Mouse (Mus musculus) kidney, adult 2 months (tissue): ENCODE measurements at regions not wholly inside any gene's neighbourhood (a gene's known extent, or its start where the extent isn't known, plus 50 kb on each side); places are given as distances from the start of the nearest gene placed in this dataset.

Source experiments
- DNase-seq: peaks from one replicate; pipeline ENCODE4 v3.0.0; 2021
- H3K27ac ChIP-seq: fragments of 200-500 bp; 2 replicates; pipeline ENCODE4 v1.5.1; 2012; ENCODE audit warnings: low read depth, low read length, control low read depth, inconsistent platforms; ENCODE audit not compliant: insufficient read depth
- H3K27me3 ChIP-seq: fragments of 200-500 bp; replicated peaks from 2 replicates; pipeline ENCODE4 v1.6.1; 2012; ENCODE audit warnings: mild to moderate bottlenecking, moderate library complexity, low read length, inconsistent platforms; ENCODE audit not compliant: control insufficient read depth, insufficient read depth
- H3K36me3 ChIP-seq: fragments of 200-500 bp; 2 replicates; pipeline ENCODE4 v1.6.1; 2012; ENCODE audit warnings: mild to moderate bottlenecking, moderate library complexity, low read length, inconsistent platforms; ENCODE audit not compliant: control insufficient read depth, insufficient read depth
- H3K4me1 ChIP-seq: fragments of 200-500 bp; 2 replicates; pipeline ENCODE4 v1.6.1; 2011; ENCODE audit warnings: low read length; ENCODE audit not compliant: control insufficient read depth, insufficient read depth
- H3K4me3 ChIP-seq: fragments of 200-500 bp; 2 replicates; pipeline ENCODE4 v1.5.1; 2011; ENCODE audit warnings: mild to moderate bottlenecking, low read depth, low read length, control low read depth; ENCODE audit not compliant: insufficient read depth
- CTCF ChIP-seq: fragments of 200-500 bp; conservative IDR thresholded peaks from 2 replicates; pipeline ENCODE4 v1.5.1; 2011; ENCODE audit warnings: low read depth, mild to moderate bottlenecking, control low read depth, low read length, moderate library complexity, mixed read lengths; ENCODE audit not compliant: insufficient read depth, insufficient read length
- POLR2A ChIP-seq: fragments of 200-500 bp; IDR thresholded peaks from one replicate; pipeline ENCODE4 v1.6.1; 2011; ENCODE audit warnings: low read depth, low read length, control low read depth
- WGBS: fragments of 180-500 bp; shearing (Covaris S2); methylation state at CpG from one replicate; pipeline ENCODE4 v1.1.7; 2018; 5-methylcytosine and 5-hydroxymethylcytosine counted together

- no peak for TF ChIP-seq CTCF
- no peak for TF ChIP-seq POLR2A
- no peak overlapping the region for H3K4me3 ChIP-seq
- 79% methylated on average over 8 of the region's 8 CpGs for WGBS
- no peak overlapping the region for H3K27ac ChIP-seq
- H3K4me1 ChIP-seq = no peaks in the 10 kb centered on the region
- no peaks in the 10 kb centered on the region for H3K27me3 ChIP-seq
- DNase-seq = no peak
- no peaks in the 10 kb centered on the region for H3K36me3 ChIP-seq
Observed at GRCm38 (mm10) chr11:112092168-112092567, 689.9 kb upstream of the Sox9 start.

GRCm38 (mm10) chr11:112095009-112095408 lies 687.0 kb upstream of the Sox9 start:
- no peak overlapping the region for H3K27ac ChIP-seq
- TF ChIP-seq CTCF (no peak), POLR2A (no peak)
- 46% methylated on average over 3 of the region's 3 CpGs for WGBS
- no peaks in the 10 kb centered on the region for H3K27me3 ChIP-seq
- no peak for DNase-seq
- no peaks in the 10 kb centered on the region for H3K4me1 ChIP-seq
- H3K36me3 ChIP-seq = no peaks in the 10 kb centered on the region
- H3K4me3 ChIP-seq = no peak overlapping the region

GRCm38 (mm10) chr11:112098161-112098560 lies 683.9 kb upstream of the Sox9 start:
- H3K36me3 ChIP-seq = no peaks in the 10 kb centered on the region
- H3K4me1 ChIP-seq = no peaks in the 10 kb centered on the region
- no peak for TF ChIP-seq POLR2A
- no peak for TF ChIP-seq CTCF
- H3K27ac ChIP-seq = no peak overlapping the region
- H3K4me3 ChIP-seq = no peak overlapping the region
- no peaks in the 10 kb centered on the region for H3K27me3 ChIP-seq
- DNase-seq = no peak
- WGBS = 67% methylated on average over 1 of the region's 1 CpGs

GRCm38 (mm10) chr11:112103252-112103651 lies 678.8 kb upstream of the Sox9 start:
- Histone ChIP-seq H3K27me3 (no peaks in the 10 kb centered on the region), H3K36me3 (no peaks in the 10 kb centered on the region), H3K27ac (no peak overlapping the region), H3K4me3 (no peak overlapping the region), H3K4me1 (no peaks in the 10 kb centered on the region)
- TF ChIP-seq POLR2A = no peak
- TF ChIP-seq CTCF = 0 out of 2 replicates have a peak, but pooled peaks have one; percentile 11
- peak; percentile 4 for DNase-seq
- 52% methylated on average over 2 of the region's 2 CpGs for WGBS

GRCm38 (mm10) chr11:112106891-112107290 lies 675.1 kb upstream of the Sox9 start:
- no peaks in the 10 kb centered on the region for H3K36me3 ChIP-seq

GRCm38 (mm10) chr11:112107314-112107713 lies 674.7 kb upstream of the Sox9 start:
- Histone ChIP-seq H3K27me3 (no peaks in the 10 kb centered on the region), H3K27ac (no peak overlapping the region), H3K4me3 (no peak overlapping the region), H3K36me3 (no peaks in the 10 kb centered on the region), H3K4me1 (no peaks in the 10 kb centered on the region)
- 43% methylated on average over 7 of the region's 7 CpGs for WGBS
- no peak for DNase-seq
- TF ChIP-seq POLR2A (no peak), CTCF (no peak)

More at GRCm38 (mm10) chr11:112106891-112107290, 675.1 kb upstream of the Sox9 start:
- no peak for DNase-seq
- TF ChIP-seq CTCF (no peak), POLR2A (no peak)
- Histone ChIP-seq H3K4me3 (no peak overlapping the region), H3K4me1 (no peaks in the 10 kb centered on the region), H3K27me3 (no peaks in the 10 kb centered on the region), H3K27ac (no peak overlapping the region)
- WGBS = 40% methylated on average over 4 of the region's 4 CpGs

GRCm38 (mm10) chr11:112121026-112121425 lies 661.0 kb upstream of the Sox9 start:
- 96% methylated on average over 6 of the region's 6 CpGs for WGBS
- no peak overlapping the region for H3K27ac ChIP-seq
- DNase-seq = no peak
- H3K4me1 ChIP-seq = no peaks in the 10 kb centered on the region
- no peak for TF ChIP-seq POLR2A
- no peak for TF ChIP-seq CTCF
- H3K27me3 ChIP-seq = no peaks in the 10 kb centered on the region; the same call in 1 of the 2 replicates
- no peaks in the 10 kb centered on the region for H3K36me3 ChIP-seq
- H3K4me3 ChIP-seq = no peak overlapping the region

- 65% methylated on average over 5 of the region's 5 CpGs for WGBS
- no peak overlapping the region for H3K27ac ChIP-seq
- no peaks in the 10 kb centered on the region; the same call in 1 of the 2 replicates for H3K27me3 ChIP-seq
- DNase-seq = no peak
- no peak for TF ChIP-seq CTCF
- TF ChIP-seq POLR2A = no peak
- H3K4me1 ChIP-seq = no peaks in the 10 kb centered on the region
- H3K4me3 ChIP-seq = no peak overlapping the region
- no peaks in the 10 kb centered on the region for H3K36me3 ChIP-seq
Observed at GRCm38 (mm10) chr11:112121831-112122230, 660.2 kb upstream of the Sox9 start.
